ENCODE assay signal across 8 mouse cellular contexts in genomic region chr3:145576876-145577275, GRCm38 (mm10). TPM values are rescaled to one million over a fixed set of nuclear protein-coding genes. Genes with fewer than 3 reads are reported as not detected.
DNase-seq lines count a peak whose midpoint lies in the region; ATAC-seq lines count a peak whose summit lies in the region.

No protein-coding gene starts in this region.

- no peak overlapping the region for H3K27ac ChIP-seq in kidney, embryonic 14.5 days (ENCODE audit: low read depth, low read length)
- no peak overlapping the region for H3K27ac ChIP-seq in hindbrain, embryonic 12.5 days
- H3K27ac ChIP-seq in midbrain, embryonic 13.5 days, result peak overlapping the region; percentile 72; the same call in 1 of the 2 replicates

- no peak for DNase-seq in kidney, postnatal 10 days
- peak; percentile 32 for DNase-seq in MN1 (ENCODE audit: low spot score)
- DNase-seq in adrenal gland, postnatal 14 days, result no peak
- DNase-seq in frontal cortex, postnatal 10 days (ENCODE audit: low spot score in 2 of 2), result no peak
- DNase-seq in lung, postnatal 10 days, result no peak

- peak overlapping the region; percentile 88 for H3K4me2 ChIP-seq in kidney, embryonic 14.5 days (replicated peaks; ENCODE audit: low read depth, low read length)
- peak overlapping the region; percentile 78 for H3K4me2 ChIP-seq in hindbrain, embryonic 12.5 days (replicated peaks)
- H3K4me2 ChIP-seq in midbrain, embryonic 13.5 days (replicated peaks), result peak overlapping the region; percentile 90

- H3K9ac ChIP-seq in kidney, embryonic 14.5 days (ENCODE audit: low read depth, low read length), result peak overlapping the region; percentile 73
- H3K9ac ChIP-seq in hindbrain, embryonic 12.5 days, result peak overlapping the region; percentile 84
- peak overlapping the region; percentile 86 for H3K9ac ChIP-seq in midbrain, embryonic 13.5 days (replicated peaks)

- peaks cover 8% of the 10 kb centered on the region; the same call in 1 of the 2 replicates for H3K4me1 ChIP-seq in kidney, embryonic 14.5 days (ENCODE audit: control insufficient read depth, insufficient read depth, low read length)
- H3K4me1 ChIP-seq in hindbrain, embryonic 12.5 days, result peaks cover 12% of the 10 kb centered on the region
- H3K4me1 ChIP-seq in midbrain, embryonic 13.5 days (replicated peaks), result peaks cover 20% of the 10 kb centered on the region

- WGBS in kidney, embryonic 14.5 days, result 26% methylated on average over 15 of the region's 15 CpGs
- WGBS in hindbrain, embryonic 12.5 days, result 35% methylated on average over 15 of the region's 15 CpGs
- WGBS in midbrain, embryonic 13.5 days, result 34% methylated on average over 15 of the region's 15 CpGs

- no peaks in the 10 kb centered on the region for H3K27me3 ChIP-seq in kidney, embryonic 14.5 days (ENCODE audit: control insufficient read depth, insufficient read depth, low read length)
- H3K27me3 ChIP-seq in hindbrain, embryonic 12.5 days, result no peaks in the 10 kb centered on the region
- no peaks in the 10 kb centered on the region for H3K27me3 ChIP-seq in midbrain, embryonic 13.5 days

- H3K4me3 ChIP-seq in kidney, embryonic 14.5 days (ENCODE audit: low read length), result peak overlapping the region; percentile 92
- H3K4me3 ChIP-seq in hindbrain, embryonic 12.5 days, result peak overlapping the region; percentile 84
- peak overlapping the region; percentile 88 for H3K4me3 ChIP-seq in midbrain, embryonic 13.5 days (replicated peaks)

- peaks cover 34% of the 10 kb centered on the region for H3K36me3 ChIP-seq in kidney, embryonic 14.5 days (ENCODE audit: control insufficient read depth, insufficient read depth, low read length)
- peaks cover 28% of the 10 kb centered on the region for H3K36me3 ChIP-seq in hindbrain, embryonic 12.5 days
- H3K36me3 ChIP-seq in midbrain, embryonic 13.5 days, result peaks cover 26% of the 10 kb centered on the region

- no peaks in the 10 kb centered on the region for H3K9me3 ChIP-seq in kidney, embryonic 14.5 days (ENCODE audit: control insufficient read depth, low read length)
- no peaks in the 10 kb centered on the region for H3K9me3 ChIP-seq in hindbrain, embryonic 12.5 days (replicated peaks)
- H3K9me3 ChIP-seq in midbrain, embryonic 13.5 days, result no peaks in the 10 kb centered on the region

- ATAC-seq in kidney, embryonic 14.5 days (ENCODE audit: low FRiP score, low TSS enrichment), result peak; percentile 13; the same call in 1 of the 2 replicates
- no peak for ATAC-seq in hindbrain, embryonic 12.5 days (ENCODE audit: low FRiP score)
- no peak for ATAC-seq in midbrain, embryonic 13.5 days

RNA-seq across cellular contexts. Expression of gene Znhit6, which starts 0.9 kb away (rescaled TPM):
- 36.2 and 41.7 TPM in 2 replicates for polyA plus RNA-seq in kidney, embryonic 14.5 days (2014; fragmentation: Nextera tagmentation; extraction: Ambion mirVana)
- polyA plus RNA-seq in hindbrain, embryonic 12.5 days (2016; fragmentation: Nextera tagmentation; extraction: Ambion mirVana), result 40.7 and 43.4 TPM in 2 replicates
- 38.2 TPM in 2 replicates for polyA plus RNA-seq in midbrain, embryonic 13.5 days (2015; fragmentation: Nextera tagmentation; extraction: Ambion mirVana)
- total RNA-seq in adrenal gland, postnatal 14 days (2021), result 22.1 and 24.0 TPM in 2 replicates
